Mouse (Mus musculus) myocyte (in vitro differentiated cells): ENCODE data around the gene Kdm6b.

Experiments
- POLR2A ChIP-seq: IDR thresholded peaks from one replicate; pipeline ENCODE4 v1.6.1; 2011; ENCODE audit warnings: low read depth, mild to moderate bottlenecking, control low read depth, moderate library complexity; ENCODE audit not compliant: insufficient read length
- TCF12 ChIP-seq: IDR thresholded peaks from one replicate; pipeline ENCODE4 v1.6.1; 2011; ENCODE audit warnings: mild to moderate bottlenecking, control low read depth; ENCODE audit not compliant: poor library complexity, insufficient read depth, severe bottlenecking

DNA sequence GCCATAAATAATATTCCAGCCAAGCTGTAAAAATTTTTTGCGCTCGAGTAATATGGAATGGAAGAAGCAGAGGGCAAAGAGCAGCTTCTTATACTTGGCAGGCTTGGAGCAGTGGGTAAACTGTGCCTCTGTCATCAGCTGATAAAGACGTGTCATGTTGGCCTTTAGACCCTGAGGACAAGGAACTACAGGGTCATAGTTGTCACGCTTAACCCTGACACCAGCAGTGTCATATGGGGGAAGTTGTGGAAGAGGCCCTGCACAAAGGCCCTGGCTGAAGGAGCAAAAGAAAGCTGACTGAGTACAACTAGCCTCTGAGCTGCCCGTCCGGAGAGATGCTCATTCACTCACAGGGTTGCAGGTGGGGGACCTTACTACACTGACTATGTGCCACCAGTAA is 10.4 kb upstream of the Kdm6b start:
- TF ChIP-seq TCF12 (no peak), POLR2A (no peak)
